Mouse (Mus musculus) retina, postnatal 1 day (tissue): Measurements from ENCODE around the gene Gm3002.
"Not testable (repeated sequence)": the region's sequence is repeated elsewhere in the genome, so short reads cannot be mapped to it uniquely, and the experiment has no call there.

ENCODE experiments used
- DNase-seq: peaks from one replicate; pipeline ENCODE4 v3.0.0-alpha.2; 2012

Gm3002 gene

DNA sequence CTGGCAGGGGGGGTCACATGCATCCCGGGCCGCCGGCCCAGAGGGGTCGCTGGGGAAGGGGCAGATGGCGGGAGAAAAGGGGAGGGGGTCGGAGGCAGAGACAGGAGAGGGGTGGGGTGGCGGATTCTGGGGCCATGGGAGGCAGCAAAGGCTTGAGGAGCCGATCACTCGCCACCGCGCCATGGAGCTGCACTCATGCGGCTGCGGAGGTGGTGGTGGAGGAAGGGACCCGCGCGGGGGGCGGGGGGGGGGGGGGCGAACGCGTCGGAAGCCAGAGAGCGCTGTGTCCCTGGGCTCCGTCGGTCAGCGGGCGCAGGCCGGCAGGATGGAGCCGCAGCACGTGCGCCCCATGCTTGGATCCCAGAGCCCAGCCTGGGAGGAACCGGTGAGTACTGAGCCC lies at the start of gene Gm3002:
Gene Gm3002 (plus strand): TSS at position 301 of the 400 bp plus-strand sequence.
- DNase-seq: not testable (repeated sequence)

DNA sequence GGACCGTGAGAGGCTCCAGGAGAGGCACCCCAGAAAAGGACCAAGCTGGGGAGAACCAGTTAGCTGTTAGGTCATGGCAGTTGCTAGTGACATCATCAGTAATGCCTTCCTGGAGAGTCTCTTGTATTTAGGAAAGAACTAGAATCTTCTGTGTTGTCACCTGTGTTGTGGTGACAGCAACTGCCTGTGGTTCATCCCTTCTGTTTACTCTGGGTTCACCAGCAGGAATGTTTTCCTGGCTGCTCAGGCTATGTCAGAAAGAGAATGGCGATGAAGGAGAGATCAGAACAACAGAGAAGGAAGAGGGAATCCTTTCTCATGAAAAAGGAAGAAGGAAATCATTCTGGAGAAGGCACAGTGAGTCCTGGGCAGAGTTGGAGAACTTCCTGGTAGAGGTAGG lies 36.1 kb downstream of the Gm3002 start, which contains the start of gene Gm3033:
Gene Gm3033 (plus strand): TSS at position 301 of the 400 bp plus-strand sequence.
- DNase-seq: not testable (repeated sequence)

DNA sequence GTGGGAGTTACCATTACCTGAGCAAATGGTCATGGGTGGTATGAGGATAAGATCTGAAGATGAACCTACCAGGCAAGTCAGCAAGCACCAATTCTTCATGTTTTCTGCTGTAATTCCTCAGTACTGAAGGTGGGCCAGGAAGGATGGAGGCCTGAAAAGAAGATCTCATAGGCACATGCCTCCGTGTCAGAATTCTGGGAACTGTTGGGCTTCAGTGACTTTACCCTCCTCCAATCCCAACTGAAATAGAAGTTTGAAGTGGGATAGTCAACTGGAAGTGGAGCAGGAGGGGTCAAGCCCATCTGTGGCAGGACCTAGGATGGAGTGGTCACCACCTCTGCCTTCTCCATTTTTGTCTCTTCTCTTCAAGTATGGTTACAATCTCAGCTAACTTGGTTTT lies 74.0 kb downstream of the Gm3002 start, which contains the start of gene Gm2916:
Gene Gm2916 (plus strand): TSS at position 301 of the 400 bp plus-strand sequence.
- not testable (repeated sequence) for DNase-seq

DNA sequence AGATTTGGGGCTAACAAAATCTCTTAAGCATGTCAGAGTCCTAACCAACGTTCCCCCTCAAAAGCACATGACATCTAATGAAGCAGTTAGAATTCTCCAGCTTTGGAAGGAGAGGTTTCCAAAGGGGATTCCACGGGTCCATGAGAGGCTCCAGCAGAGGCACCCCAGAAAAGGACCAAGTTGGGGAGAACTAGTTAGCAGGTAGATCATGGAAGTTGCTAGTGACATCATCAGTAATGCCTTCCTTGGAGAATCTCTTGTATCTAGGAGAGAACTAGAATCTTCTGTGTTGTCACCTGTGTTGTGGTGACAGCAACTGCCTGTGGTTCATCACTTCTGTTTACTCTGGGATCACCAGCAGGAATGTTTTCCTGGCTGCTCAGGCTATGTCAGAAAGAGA lies 121.6 kb downstream of the Gm3002 start, which contains the start of gene Gm3029:
Gene Gm3029 (plus strand): TSS at position 301 of the 400 bp plus-strand sequence.
- DNase-seq: not testable (repeated sequence)

DNA sequence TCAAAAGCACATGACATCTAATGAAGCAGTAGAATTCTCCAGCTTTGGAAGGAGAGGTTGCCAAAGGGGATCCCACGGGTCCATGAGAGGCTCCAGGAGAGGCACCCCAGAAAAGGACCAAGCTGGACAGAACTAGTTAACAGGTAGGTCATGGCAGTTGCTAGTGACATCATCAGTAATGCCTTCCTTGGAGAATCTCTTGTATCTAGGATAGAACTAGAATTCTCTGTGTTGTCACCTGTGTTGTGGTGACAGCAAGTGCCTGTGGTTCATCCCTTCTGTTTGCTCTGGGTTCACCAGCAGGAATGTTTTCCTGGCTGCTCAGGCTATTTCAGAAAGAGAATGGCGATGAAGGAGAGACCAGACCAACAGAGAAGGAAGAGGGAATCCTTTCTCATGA lies 153.4 kb downstream of the Gm3002 start, which contains the start of gene Gm3095:
Gene Gm3095 (plus strand): TSS at position 301 of the 400 bp plus-strand sequence.
- not testable (repeated sequence) for DNase-seq

DNA sequence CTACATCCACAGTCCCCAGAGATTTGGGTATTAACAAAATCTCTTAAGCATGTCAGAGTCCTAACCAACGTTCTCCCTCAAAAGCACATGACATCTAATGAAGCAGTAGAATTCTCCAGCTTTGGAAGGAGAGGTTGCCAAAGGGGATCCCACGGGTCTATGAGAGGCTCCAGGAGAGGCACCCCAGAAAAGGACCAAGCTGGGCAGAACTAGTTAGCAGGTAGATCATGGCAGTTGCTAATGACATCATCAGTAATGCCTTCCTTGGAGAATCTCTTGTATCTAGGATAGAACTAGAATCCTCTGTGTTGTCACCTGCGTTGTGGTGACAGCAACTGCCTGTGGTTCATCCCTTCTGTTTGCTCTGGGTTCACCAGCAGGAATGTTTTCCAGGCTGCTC lies 188.2 kb downstream of the Gm3002 start, which contains the start of gene Gm3099:
Gene Gm3099 (plus strand): TSS at position 301 of the 400 bp plus-strand sequence.
- not testable (repeated sequence) for DNase-seq
